Mouse (Mus musculus): Measurements from ENCODE around the gene Slc19a3.

The Slc19a3 gene

DNA sequence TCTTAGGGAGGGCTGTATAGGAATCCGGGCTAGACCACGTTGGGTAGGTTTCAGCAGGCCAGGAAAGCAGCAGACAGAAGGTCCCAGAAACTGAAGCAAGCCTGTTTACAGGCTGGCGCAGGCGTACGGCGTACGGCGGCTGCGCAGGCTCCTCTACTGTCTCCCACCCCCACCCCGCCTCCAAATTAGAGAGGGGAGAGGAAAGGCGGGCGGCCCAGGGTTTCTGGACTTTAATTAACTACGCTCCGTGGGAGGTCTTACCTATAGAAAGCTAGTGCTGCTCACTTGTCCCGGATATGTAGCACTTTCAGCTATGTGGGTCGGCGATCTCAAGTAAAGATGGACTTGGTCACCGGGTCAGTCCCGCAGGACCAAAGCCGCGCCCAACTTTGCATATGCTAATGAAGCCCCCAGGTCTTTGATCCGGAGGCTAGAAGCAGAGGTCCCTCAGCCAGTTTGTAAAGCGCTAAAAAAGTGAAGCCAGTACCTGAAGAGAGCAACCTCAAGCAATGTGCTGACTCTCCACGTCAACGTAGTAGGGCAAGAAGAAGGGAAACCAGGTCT is at the start of gene Slc19a3:
Gene Slc19a3, minus strand, starts transcription at position 340 of the 564 bp plus-strand sequence.
- peak; percentile 13 for DNase-seq (ENCODE audit: low spot score)

DNA sequence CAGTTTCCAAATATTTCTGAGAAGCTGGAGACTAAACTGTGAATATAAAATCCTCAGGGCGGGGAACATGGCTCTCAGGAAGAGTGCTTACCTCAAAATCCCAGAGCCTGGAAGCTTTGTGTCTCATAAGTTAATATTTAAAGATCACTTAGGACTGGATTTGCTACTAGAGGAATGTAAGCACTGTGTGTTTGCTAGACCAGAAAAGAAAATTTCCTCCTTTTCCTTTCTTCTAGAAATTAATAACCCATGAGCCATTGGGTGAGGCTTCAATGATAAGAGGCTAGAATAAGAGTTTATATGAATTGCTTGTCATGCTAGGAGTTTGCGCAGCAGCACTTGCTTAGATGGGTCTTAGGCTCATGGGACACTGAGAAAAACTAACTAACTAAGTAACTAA is 46.5 kb upstream of the Slc19a3 start:
- no peak for DNase-seq (ENCODE audit: low spot score)

DNA sequence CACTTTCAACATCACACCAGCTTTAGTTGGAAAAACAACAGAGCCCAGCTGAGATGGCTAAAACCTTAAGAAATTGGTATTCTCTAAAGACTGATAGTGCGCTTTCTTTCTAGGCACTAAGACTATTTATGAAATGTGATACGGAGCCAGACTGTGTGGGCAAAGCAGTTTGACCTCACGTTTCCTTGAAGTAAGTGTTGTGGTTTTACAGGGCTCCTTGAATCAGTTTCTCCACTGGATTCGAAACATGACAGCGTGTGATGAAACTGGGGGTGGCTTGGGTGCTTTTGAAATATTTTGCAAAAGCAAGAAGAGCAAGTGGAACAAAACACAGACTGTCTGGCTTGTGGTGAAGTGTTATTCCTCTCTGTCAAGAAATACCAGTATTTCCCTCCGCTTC is 38.8 kb upstream of the Slc19a3 start:
- DNase-seq (ENCODE audit: low spot score) = no peak

DNA sequence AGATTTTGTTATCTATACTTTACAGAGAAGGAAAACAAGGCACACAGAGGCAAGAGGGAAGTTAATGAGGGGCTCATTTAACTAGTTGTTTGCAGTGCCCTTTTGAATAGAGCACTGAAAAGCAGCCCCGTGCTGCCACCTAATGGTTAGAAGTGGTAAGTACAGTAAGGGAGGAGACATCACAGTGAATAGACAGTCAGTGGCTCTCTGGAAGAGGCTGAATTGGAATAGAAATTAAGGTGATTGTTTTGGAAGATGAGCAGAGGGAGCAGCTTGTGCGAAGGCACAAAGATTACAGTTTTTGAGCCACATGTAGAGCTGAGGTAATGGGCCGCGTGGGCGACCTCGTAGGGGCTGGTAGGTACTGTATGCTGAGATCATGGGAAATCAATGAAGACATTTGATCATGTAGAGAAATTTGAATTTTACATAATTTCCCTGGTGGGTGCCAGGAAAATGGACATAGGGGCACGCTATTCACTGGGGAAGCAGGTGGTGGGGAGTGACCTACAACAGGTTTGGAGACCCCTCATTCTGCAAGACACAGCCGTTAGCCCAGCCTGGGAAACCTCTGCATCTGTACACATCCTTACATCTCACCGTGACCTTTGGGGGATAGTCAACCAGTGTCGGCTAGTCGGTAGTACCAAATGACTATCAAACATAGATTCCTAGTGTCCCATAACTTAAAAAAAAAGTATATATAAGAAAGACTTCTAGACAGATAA is 38.1 kb upstream of the Slc19a3 start:
- no peak for DNase-seq (ENCODE audit: low spot score)

DNA sequence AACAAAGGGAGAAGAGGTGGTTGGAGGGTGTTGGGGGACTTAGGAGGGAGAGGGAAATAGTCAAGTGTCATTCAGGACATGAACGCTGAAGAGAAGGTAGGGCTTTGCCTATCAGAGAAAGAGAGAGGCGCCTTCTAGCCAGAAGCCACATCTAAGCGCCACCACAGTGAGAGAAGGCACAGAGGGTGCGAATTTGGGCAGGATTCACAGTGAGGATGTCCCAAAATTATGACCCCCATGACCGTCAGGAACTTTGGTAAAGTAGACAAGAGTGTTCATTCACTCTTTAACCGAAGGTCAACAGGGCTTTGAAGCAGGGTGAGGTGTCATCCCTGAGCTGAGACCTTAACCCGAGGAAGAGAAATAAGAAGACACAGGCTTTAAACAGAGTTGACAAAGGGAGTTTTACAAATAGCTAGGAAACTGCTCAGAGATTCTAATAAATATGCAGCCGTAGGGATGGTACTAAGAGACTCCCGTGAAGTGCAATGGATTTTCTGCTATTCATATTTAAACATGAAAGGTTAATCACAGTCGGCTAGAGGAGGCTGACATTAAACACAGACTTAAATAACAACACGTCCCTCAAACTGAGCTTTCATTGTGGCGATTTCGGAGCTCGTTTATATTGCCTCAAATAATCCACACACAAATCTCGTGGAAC is 37.4 kb upstream of the Slc19a3 start:
- no peak for DNase-seq (ENCODE audit: low spot score)

DNA sequence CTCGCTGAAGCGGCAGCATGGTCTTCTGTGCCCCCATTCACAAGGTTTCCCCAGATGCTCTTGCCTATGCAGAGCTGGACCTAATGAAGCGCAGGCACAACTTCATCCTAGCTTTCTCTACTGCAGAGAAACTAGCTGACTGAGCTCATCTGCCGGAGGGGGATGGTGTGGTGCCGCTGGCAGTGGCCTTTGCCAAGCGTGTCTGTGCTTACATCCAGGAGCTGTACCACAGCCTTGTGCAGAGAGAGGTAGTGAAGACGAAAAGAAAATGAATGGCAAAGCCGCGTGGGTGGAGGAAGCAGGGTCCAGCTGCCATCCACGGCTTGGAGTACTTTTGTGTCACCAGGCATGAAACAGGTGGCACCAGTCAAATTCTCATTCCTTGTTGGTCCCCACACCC is 29.0 kb upstream of the Slc19a3 start:
- no peak for DNase-seq (ENCODE audit: low spot score)

DNA sequence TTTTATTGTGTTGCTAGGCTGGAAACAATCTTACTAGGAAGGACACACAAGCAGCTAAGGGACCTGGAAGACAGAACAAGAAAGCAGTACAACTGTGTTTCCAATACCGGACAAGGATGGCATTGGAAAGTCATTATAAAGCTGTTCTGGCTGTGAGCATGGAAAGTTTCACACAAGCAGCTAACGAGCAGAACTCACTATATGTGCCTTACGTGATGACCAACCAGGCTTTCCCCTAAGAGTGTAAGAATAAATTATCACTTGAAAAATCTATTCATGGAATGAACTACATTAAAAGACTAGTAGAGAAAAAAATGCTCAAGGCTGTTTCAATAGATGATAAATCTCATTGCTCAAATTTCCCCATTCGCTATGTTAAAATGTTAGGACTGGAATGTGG is 28.3 kb upstream of the Slc19a3 start:
- DNase-seq (ENCODE audit: low spot score) = no peak

DNA sequence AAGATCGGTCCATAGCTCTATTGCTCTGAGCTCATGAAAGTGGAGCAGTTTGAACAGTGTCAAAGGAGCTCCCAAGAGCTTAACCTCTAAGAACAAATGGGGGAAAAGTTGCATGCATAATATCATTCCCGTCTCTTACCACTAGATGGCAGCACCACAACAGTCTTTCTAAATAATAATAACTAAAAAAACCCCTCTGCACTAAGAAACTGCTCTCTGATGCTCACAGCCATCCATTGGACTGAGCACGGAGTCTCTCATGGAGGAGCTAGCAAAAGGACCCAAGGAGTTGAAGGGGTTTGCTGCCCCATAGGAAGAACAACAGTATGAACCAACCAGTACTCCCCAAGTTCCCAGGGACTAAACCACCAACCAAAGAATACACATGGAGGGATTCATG is 26.6 kb upstream of the Slc19a3 start:
- DNase-seq (ENCODE audit: low spot score) = no peak

DNA sequence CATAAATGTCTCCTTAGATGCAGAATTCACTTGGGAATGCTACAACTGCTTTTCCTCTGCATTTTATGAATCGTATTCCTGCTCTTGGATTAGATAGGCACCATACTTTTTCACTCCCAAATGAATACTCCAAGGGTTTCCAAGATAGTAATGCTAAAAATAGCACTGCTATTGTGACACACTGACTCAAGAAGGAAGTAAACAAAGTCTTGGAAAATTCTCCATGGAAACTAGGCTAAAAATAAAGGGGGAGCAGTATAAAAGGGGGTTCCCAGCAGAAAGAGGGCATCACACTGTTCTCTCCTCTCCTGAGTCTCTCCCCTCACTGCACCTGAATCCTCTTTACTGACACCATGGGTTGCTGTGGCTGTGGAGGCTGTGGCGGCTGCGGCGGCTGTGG is 22.4 kb upstream of the Slc19a3 start, which contains the start of gene Krtap28-13:
Gene Krtap28-13, plus strand, starts transcription at position 288 of the 400 bp plus-strand sequence.
- no peak for DNase-seq (ENCODE audit: low spot score)

DNA sequence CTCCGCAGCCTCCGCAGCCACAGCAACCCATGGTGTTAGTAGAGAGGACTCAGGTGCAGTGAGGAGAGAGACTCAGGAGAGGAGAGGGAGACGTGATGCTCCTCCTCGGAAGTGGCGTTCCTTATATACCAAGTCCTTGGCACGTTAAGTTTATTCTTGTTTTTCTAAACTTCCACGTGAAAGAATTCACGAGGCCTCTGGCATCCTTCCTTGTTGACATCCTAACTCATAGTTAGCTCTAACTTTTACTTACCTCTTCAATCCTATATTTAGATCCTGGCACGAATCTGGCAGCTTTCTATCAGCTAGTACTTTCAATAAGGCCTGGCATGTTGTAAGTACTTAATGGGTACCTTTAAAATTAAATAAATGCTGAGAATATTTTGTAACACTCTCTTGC is 21.0 kb upstream of the Slc19a3 start, which contains the start of gene A030005K14Rik:
Gene A030005K14Rik, minus strand, starts transcription at position 101 of the 400 bp plus-strand sequence.
- DNase-seq (ENCODE audit: low spot score) = no peak

DNA sequence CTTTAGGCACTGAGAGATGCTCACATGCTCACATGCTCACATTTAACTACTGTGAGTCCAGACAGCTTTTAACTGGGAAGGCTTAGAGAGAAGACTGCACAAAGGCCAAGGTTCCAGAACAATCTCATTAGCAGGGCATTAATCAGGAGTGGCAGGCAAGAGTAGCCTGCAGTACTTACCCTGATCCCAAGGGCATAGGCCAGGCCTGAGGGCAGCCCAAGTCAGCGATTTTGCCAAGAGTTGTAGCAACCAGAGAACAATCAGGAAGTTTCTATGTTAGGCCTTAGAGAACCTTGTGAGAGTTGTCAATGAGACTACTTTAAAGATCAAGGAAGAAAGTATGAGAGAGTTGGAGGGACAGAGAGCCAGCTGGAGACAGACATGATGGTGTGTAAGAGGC is 20.2 kb upstream of the Slc19a3 start:
- no peak for DNase-seq (ENCODE audit: low spot score)

DNA sequence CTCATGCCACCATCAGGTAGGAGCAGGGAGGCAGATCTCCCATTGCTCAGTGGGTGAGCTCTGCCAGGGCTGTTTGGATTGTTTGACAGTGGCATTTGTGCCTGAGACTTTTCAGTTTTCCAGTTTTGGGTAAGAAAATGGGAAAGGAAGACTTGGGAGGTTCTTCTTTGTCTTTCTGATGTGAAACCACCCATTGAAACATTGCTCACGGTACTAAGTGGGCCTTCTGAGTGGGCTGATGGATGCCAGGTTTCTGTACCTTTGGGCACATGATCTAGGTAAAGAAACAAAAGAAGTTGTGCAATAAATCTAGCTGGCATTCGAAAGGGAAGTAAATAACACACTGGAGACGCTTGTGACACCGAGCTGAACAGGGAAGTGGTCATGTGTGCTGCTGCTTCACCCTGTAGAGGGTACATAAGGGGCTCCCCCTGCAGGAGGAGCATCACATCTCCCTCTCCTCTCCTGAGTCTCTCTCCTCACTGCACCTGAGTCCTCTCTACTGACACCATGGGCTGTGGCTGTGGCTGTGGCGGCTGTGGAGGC is 6.7 kb upstream of the Slc19a3 start, which contains the start of gene Gm47969:
Gene Gm47969, plus strand, starts transcription at position 51 of the 546 bp plus-strand sequence.
- DNase-seq (ENCODE audit: low spot score) = no peak

DNA sequence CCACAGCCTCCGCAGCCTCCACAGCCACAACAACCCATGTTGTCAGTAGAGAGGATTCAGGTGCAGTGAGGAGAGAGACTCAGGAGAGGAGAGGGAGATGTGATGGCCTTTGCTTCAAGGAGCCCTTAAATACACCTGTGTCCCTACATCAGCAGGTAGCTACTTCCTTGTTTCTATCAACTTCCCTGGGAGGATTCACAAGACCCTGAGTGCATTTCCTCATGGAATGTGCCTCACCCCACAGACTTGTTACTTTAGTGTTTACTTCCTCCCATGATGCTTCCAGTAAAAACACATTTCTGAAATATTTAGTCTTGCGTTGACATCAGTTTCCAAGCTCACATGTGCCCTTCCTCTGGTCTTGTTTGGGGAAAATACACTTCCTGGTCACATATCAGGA is 4.1 kb upstream of the Slc19a3 start, which contains the start of gene Krtap28-10:
Gene Krtap28-10, minus strand, starts transcription at position 101 of the 400 bp plus-strand sequence.
- no peak for DNase-seq (ENCODE audit: low spot score)

DNA sequence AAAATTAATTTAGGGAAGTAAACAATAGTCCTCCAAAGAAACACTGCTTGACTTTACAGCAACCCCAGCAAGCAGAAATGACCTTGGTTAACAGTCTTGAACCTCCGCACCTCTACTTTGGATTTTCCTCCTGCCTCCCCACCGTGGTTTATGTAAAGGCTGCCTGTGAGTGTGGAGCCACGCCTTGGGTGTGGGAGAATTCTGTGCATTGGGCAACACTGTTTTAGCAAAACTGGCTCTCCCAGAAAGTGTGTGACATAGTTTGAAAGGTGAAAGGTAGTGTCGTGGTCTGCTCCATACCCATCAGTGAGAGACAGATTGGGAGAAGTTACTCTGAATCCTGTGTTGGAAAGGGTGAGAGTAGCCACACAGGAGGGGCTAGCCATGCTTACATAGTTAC is 832 bp upstream of the Slc19a3 start:
- no peak for DNase-seq (ENCODE audit: low spot score)

DNA sequence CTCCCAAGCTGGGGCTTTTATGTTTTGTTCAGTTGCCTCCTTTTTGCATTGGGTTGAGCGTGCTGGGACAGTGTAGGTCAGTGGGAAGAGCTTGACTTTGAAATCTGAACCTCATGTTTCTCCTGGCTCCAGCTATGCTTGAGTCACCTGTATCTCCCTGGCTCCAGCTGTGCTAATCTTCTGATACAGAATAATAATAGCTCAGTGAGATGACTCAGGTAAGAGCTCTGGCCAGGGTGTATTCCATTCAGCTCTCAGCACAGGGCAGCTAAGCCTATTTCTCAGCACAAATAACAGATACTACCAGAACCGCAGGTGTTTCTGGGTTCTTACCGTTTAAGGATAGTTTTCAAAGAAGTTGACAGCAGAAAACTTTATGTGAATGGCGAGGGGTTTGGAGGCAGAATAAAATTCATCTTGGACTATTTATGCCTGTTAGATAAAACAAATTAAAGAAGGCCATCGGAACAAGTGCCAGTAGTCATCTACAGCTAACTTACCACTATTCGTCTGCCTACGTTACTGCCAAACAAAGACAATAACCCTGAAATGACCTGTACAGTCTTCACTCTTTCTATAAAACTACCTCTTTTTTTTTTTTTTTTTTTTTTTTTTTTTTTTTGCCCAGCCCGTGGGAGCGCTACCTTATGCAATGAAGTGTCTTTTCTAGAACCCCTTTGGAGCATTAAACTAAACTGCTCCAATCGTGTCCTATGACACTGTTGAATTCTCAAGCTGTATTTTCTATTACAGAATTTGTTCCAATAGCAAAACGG is 1.2 kb downstream of the Slc19a3 start:
- no peak for DNase-seq (ENCODE audit: low spot score)

DNA sequence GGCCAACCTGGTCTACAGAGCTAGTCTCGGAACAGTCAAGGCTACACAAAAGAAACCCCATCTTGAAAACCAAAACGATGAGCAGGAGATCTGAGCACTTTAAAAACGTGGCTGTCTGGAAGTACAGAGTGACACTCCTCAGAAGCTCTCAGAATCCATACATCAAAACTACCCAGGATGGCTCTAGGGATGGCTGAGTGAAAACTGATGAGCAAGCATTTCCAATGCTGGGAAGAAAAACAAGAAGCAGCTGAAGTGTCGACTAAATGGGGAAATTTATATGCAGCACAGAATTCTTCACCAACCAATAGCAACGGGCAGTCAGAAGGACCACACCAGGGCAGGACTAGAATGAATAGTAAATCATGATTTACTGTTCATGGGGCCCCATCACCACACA is 3.7 kb downstream of the Slc19a3 start:
- no peak for DNase-seq (ENCODE audit: low spot score)

DNA sequence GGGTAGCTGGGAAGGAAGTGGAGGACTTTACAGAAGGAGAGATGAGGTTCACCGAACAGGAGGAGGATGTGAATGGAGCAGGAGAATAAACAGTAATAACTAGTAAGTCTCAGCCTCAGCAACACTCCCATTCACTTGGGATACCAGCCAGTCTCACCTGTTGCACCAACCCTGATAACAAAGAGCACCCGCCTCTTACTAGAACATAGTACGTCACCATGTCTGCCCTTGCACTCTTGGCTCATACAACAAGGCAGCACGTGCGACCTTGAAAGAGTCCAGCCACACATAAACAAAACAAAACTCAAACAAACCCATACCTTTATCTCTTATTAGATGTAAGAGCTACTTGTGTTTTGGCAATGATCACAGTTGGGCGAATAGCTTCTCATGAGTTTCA is 5.7 kb downstream of the Slc19a3 start:
- no peak for DNase-seq (ENCODE audit: low spot score)

DNA sequence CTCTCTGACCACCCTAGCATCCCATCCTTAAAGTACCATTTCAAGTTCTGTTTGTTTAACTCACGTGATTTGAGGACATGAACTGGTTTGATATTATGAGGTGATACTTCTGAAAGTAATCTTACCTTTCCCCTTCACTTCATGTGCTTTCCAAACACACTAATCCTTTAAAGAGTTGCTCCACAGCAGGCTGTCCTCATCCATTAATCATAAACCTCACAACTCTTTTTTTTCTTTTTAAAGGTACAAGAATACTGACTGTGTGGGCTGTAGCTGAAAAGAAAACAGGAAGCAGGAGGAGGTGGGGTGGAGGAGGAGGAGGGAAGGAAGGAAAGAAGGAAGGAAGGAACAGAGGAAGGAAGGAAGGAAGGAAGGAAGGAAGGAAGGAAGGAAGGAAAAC is 6.3 kb downstream of the Slc19a3 start:
- DNase-seq (ENCODE audit: low spot score) = no peak

DNA sequence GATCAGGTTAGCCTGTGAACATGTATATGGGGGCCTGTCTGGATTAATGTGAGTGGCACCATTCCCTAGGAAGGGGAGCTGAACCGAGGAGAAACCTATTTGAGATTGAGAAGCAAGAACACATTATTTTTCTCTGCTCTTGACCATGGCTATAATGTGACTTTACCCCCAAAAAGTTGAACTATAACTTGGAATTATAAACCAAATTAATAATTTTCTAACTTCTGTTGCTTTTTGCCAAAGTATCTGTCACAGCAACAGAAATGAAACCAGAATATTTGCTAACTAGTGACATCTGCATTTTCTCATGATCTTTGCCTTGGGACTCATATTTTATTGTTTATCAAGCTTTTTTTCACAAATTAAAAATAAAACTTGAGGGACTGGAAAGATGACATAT is 21.7 kb downstream of the Slc19a3 start:
- no peak for DNase-seq (ENCODE audit: low spot score)

DNA sequence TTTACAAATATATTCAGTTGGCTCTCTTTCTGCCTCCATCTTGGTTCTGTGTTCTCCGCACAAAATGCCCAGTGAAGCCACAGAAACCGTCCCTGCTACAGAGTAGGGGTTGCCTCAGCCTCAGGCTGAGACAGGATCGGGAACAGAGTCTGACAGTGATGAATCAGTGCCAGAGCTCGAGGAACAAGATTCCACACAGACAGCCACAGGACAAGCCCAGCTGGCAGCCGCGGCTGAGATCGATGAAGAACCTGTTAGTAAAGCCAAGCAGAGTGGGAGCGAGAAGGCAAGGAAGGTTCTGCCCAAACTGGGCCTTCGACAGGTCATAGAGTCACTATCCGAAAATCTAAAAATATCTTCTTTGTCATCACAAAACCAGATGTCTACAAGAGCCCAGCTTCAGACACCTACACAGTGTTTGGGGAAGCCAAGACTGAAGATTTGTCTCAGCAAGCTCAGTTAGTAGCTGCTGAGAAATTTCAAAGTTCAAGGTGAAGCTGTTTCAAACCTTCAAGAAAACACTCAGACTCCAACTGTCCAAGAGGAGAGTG is 22.8 kb downstream of the Slc19a3 start:
- no peak for DNase-seq (ENCODE audit: low spot score)

DNA sequence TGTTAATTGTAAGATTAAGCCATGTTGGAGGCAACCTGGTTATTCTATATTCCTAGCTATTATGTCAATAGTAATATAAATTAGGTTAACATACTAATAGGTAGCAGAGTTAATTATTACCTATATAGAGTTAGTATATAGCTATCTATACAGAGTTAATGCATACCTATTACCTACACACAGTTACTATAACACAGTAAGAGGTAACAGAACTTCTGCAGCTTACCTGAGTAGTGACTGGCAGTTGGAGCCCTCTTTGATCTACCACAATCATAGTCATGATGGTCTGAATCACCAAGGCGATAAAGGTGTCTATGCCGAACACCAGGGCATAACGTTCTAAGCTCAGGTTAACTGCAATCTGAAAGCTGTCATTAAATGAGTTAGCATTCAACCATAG is 23.8 kb downstream of the Slc19a3 start:
- no peak for DNase-seq (ENCODE audit: low spot score)

DNA sequence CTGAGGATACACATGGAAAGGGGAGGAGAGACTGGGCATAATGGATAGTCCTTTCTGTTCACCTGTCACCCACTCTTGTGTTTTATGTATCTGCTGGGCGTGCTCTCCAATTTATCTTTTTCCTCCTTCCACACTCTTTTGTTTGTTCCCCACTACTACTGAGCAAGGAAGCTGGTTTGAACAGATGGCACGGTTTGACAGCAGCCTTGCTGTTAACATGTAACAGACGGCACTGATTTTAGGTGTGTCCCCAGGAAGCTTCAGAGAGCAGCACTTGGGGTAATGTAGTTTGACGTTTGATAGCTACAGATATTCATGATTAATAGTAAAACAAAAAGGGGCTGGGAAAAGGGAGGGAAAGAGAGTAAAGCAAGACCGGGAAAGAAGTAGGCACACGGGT is 30.8 kb downstream of the Slc19a3 start:
- DNase-seq (ENCODE audit: low spot score) = no peak
